ENCODE assay signal across 24 mouse cellular contexts in the genomic region with DNA sequence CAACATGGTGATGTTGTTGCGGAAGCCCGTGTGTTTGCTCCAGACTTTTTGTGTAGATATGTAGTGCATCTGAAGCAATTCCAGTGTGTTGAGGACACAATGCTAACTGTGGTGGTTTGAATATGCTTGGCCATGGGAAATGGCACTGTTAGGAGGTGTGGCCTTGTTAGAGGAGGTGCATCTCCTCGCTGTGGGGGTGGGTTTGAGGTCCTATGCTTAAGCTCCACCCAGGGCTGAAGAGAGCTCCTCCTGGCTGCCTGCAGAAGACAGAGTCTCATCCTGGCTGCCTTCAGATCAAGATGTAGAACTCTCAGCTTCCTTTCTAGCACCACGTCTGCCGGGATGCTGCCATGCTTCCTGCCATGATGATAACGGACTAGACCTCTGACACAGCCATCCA. TPM values are rescaled to one million over a fixed set of nuclear protein-coding genes. Genes with fewer than 3 reads are reported as not detected.
"Had no signal": no experiment of that assay in that cellular context is flagged by ENCODE, and none has a peak within 500 bp of the region (broad histone marks: within the 10 kb centered on the region; RNA-seq: fewer than 3 reads in every experiment).

No protein-coding gene starts in this region.

- H3K4me1 ChIP-seq: intestine, embryonic 15.5 days; limb, embryonic 12.5 days; liver, embryonic 12.5 days had no signal

- H3K27ac ChIP-seq: heart, embryonic 13.5 days; heart, embryonic 15.5 days; hindbrain, embryonic 14.5 days; intestine, embryonic 15.5 days; layer of hippocampus, adult 2 months; limb, embryonic 10.5 days; limb, embryonic 12.5 days; liver, embryonic 12.5 days; liver, embryonic 14.5 days had no signal

- ATAC-seq: hindbrain, embryonic 16.5 days; inflammation-experienced regulatory T-cells, adult 6 months; intestine, embryonic 15.5 days; intestine, postnatal 0 days; liver, embryonic 12.5 days had no signal

- H3K27me3 ChIP-seq: limb, embryonic 12.5 days had no signal

- H3K4me3 ChIP-seq: heart, embryonic 13.5 days; heart, embryonic 15.5 days; intestine, embryonic 15.5 days; layer of hippocampus, adult 2 months; left cerebral cortex, adult 2 months; limb, embryonic 10.5 days; limb, embryonic 12.5 days; liver, embryonic 12.5 days had no signal

- H3K36me3 ChIP-seq: heart, embryonic 13.5 days; heart, embryonic 15.5 days; intestine, embryonic 15.5 days; limb, embryonic 12.5 days; liver, embryonic 12.5 days had no signal

- DNase-seq: gastrocnemius, postnatal 14 days; gastrocnemius, postnatal 36 days; heart, adult 18-20 months; heart, postnatal 14 days; heart, postnatal 36 days; kidney, adult 18-20 months; kidney, adult 8-10 months; kidney, postnatal 10 days; kidney, postnatal 25 days; kidney, postnatal 4 days had no signal

- H3K9ac ChIP-seq: heart, embryonic 13.5 days; heart, embryonic 15.5 days; hindbrain, embryonic 14.5 days; intestine, embryonic 15.5 days; limb, embryonic 12.5 days; liver, embryonic 12.5 days; liver, embryonic 14.5 days had no signal

- H3K9me3 ChIP-seq: heart, embryonic 15.5 days; intestine, embryonic 15.5 days; limb, embryonic 10.5 days had no signal

- H3K4me2 ChIP-seq: heart, embryonic 11.5 days; heart, embryonic 13.5 days; heart, embryonic 15.5 days; hindbrain, embryonic 14.5 days; intestine, embryonic 15.5 days; limb, embryonic 12.5 days; liver, embryonic 12.5 days had no signal

RNA-seq across cellular contexts. Expression of gene Wasf3, which starts 1.4 kb away (rescaled TPM):
- polyA plus RNA-seq: inflammation-experienced regulatory T-cells, adult 6 months had no signal
